Mouse (Mus musculus) brain, embryonic 14.5 days (tissue): ENCODE measurements around the gene Nrap.

Experiments
- CTCF ChIP-seq: fragments of 200-500 bp; IDR thresholded peaks from 2 replicates; pipeline ENCODE4 v1.5.1; 2012; ENCODE audit warnings: inconsistent platforms, mild to moderate bottlenecking, moderate library complexity, borderline replicate concordance; ENCODE audit not compliant: insufficient read depth, insufficient read length; ENCODE audit errors: extremely low read depth
- POLR2A ChIP-seq: fragments of 200-500 bp; IDR thresholded peaks from 2 replicates; pipeline ENCODE4 v1.6.1; 2012; ENCODE audit warnings: mild to moderate bottlenecking, inconsistent platforms, borderline replicate concordance; ENCODE audit not compliant: poor library complexity, insufficient read depth, insufficient read length, severe bottlenecking; ENCODE audit errors: extremely low read depth

GRCm38 (mm10) chr19:56367778-56368177 lies 22.1 kb downstream of the Nrap start:
- TF ChIP-seq POLR2A (no peak), CTCF (no peak)
